Mouse (Mus musculus): ENCODE measurements around the gene Ncs1. TPM values are rescaled to one million over a fixed set of nuclear protein-coding genes. Genes with fewer than 3 reads are reported as not detected.

Ncs1 gene
- polyA plus RNA-seq, 1 experiment = 0.26 TPM

DNA sequence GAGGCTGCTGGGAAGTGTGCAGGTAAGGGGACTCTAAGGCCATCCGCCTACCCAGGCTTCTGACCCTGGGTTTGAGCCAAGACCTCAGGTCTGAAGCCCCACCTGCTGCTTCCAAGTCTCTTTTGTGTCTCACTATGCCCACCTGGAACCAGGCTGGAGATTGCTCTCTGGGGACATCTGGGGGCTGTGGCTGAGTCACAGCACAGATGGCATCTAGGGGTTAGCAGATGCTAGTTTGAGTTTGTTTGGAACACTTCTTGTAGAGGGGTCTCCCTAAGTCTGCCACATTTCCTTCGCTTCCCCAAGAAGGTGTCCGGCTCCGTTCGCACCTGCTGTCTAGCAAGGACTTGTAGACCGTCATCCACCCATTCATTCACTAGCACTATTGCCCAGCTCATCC, 23.6 kb downstream of the Ncs1 start:
- Histone ChIP-seq H3K9me3 (peaks cover 8% of the 10 kb centered on the region), H3K4me3 (replicated peaks) (no peak overlapping the region), H3K27me3 (replicated peaks) (peaks cover 79% of the 10 kb centered on the region), H3K36me3 (replicated peaks; ENCODE audit: low read length) (no peaks in the 10 kb centered on the region), H3K4me1 (no peaks in the 10 kb centered on the region)
- TF ChIP-seq FLI1 (IDR thresholded peaks at IDR 0.05; ENCODE audit: low read length) = no peak
- no peak for TF ChIP-seq GATA1 (IDR thresholded peaks at IDR 0.05; ENCODE audit: borderline replicate concordance, low read length)

DNA sequence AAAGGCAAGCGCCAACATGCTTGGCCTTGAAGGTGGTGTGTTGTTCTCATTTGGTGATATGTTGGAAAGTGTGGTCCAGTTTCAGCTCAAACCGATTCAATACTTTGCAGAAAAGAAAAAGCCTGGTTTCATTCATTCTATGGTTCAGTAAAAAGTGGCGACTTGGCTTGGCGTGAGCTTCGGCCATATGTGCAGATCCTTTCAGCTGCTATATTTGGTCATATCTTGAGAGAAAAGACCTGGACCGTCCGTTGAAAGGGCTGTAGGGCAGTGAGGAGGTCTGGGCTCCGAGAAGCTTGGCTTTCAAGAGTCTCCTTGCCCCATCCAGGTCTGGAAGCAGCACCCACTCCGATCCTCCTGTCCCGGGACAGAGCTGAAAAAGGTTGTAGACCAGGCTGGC, 24.2 kb downstream of the Ncs1 start:
- no peak for TF ChIP-seq GATA1 (IDR thresholded peaks at IDR 0.05; ENCODE audit: borderline replicate concordance, low read length)
- no peak for TF ChIP-seq FLI1 (IDR thresholded peaks at IDR 0.05; ENCODE audit: low read length)
- peaks cover 8% of the 10 kb centered on the region for H3K9me3 ChIP-seq
- H3K36me3 ChIP-seq (replicated peaks; ENCODE audit: low read length) = no peaks in the 10 kb centered on the region
- H3K4me3 ChIP-seq (replicated peaks) = no peak overlapping the region
- H3K27me3 ChIP-seq (replicated peaks) = peaks cover 73% of the 10 kb centered on the region
- H3K4me1 ChIP-seq = no peaks in the 10 kb centered on the region

DNA sequence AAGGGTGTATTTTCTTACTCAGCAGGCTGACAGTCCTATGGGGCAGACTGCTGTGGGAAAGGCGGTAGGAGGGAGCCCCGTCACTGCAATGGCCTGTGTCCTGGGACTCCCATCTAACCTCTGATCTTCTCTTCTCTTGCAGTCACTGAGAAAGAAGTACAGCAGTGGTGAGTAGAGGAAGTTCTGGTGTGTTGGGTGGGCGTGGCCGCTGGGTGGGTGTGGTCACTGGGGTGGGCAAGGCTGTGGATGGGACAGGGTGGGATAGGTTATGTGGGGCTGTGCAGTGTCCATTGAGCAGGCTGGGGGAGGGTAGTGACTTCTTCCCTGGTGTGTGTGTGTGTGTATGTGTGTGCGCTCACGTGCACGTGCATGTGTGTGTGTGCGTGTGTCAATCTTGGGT, 24.8 kb downstream of the Ncs1 start:
- Histone ChIP-seq H3K27me3 (replicated peaks) (peaks cover 73% of the 10 kb centered on the region), H3K9me3 (peaks cover 8% of the 10 kb centered on the region), H3K4me1 (no peaks in the 10 kb centered on the region), H3K36me3 (replicated peaks; ENCODE audit: low read length) (no peaks in the 10 kb centered on the region), H3K4me3 (replicated peaks) (no peak overlapping the region)
- TF ChIP-seq GATA1 (IDR thresholded peaks at IDR 0.05; ENCODE audit: borderline replicate concordance, low read length) (no peak), FLI1 (IDR thresholded peaks at IDR 0.05; ENCODE audit: low read length) (no peak)

DNA sequence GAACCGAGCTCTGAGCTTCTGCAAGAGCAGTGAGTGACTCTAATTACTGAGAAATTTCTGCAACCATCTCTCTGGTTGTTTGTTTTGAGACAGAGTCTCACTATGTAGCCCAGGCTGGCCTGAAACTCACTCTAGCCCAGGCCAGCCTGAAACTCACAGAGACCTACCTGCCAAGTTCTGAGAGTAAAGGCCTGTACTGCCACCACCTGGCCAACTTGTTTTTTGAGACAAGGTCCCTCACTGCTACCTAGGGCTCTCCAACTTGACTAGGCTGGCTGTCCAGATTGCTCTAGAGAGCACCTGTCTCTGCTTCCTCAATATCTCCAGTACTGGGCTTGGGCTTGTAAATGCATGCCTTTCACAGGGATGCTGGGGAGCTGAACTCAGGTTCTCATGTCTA, 25.4 kb downstream of the Ncs1 start:
- TF ChIP-seq GATA1 (IDR thresholded peaks at IDR 0.05; ENCODE audit: borderline replicate concordance, low read length) (no peak), FLI1 (IDR thresholded peaks at IDR 0.05; ENCODE audit: low read length) (no peak)
- H3K9me3 ChIP-seq = peaks cover 8% of the 10 kb centered on the region
- H3K4me3 ChIP-seq (replicated peaks) = no peak overlapping the region
- no peaks in the 10 kb centered on the region for H3K4me1 ChIP-seq
- no peaks in the 10 kb centered on the region for H3K36me3 ChIP-seq (replicated peaks; ENCODE audit: low read length)
- peaks cover 75% of the 10 kb centered on the region for H3K27me3 ChIP-seq (replicated peaks)

DNA sequence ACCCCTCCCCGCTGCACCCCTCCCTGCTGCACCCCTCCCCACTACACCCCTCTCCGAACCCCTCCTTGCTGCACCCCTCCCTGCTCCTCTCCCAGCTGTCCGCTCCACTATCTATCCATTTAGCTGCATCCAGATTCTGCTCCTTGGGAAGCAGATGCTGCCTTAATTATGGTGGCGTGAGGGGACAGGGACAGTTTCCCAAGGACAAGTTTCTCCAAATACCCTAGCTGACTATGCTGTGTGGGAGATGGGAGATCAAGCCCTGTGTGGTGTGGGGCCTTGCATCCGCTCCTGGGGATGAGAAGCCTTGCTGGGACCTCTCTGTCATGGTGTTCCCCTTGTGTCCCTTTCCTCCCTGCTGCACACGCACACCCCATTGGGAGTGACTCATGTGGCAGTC, 29.4 kb downstream of the Ncs1 start:
- Histone ChIP-seq H3K9me3 (no peaks in the 10 kb centered on the region), H3K4me3 (replicated peaks) (no peak overlapping the region), H3K4me1 (no peaks in the 10 kb centered on the region), H3K36me3 (replicated peaks; ENCODE audit: low read length) (no peaks in the 10 kb centered on the region), H3K27me3 (replicated peaks) (peaks cover 82% of the 10 kb centered on the region)
- TF ChIP-seq FLI1 (IDR thresholded peaks at IDR 0.05; ENCODE audit: low read length) (no peak), GATA1 (IDR thresholded peaks at IDR 0.05; ENCODE audit: borderline replicate concordance, low read length) (no peak)

DNA sequence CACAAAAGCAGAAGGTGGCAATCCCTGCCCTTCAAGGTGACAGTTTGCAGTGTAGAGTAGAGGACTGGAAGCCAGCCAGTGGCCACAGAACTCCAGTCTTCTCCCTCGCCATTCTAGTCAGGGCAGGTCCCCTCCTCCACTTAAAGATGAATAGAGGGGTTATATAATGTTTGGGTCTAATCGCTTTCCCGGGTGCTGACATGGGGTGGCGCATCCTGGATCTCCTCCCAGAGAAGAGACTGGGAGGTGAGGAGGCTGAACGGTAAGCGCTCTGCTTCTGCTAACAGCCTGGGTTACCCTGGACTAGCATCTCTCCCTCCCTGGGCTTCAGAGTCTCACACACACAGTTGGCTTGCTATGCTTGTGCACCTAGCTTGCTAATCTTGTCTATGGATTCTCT, 32.2 kb downstream of the Ncs1 start:
- H3K36me3 ChIP-seq (replicated peaks; ENCODE audit: low read length) = no peaks in the 10 kb centered on the region
- H3K27me3 ChIP-seq (replicated peaks) = peaks cover 81% of the 10 kb centered on the region

DNA sequence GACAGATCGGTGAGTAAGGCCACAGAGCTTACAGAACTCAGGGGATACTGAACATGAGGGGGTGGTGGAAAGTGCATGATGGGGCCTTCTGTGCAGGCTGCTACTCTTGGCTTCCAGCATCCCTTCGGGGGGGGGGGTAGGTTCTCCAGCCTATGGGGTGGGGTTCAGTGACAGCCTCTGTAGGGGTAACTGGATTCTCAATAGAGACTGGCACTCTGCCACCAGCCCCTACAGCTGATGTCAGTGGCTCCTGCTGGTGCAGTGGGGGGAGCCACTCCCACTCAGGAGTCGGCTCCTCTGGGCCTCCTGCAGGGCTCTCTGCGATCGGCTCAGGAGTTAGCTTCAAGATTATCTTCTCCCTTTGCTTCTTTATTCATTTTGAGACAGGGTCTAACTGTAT, 32.9 kb downstream of the Ncs1 start:
- TF ChIP-seq GATA1 (IDR thresholded peaks at IDR 0.05; ENCODE audit: borderline replicate concordance, low read length) (no peak), FLI1 (IDR thresholded peaks at IDR 0.05; ENCODE audit: low read length) (no peak)
- H3K36me3 ChIP-seq (replicated peaks; ENCODE audit: low read length) = no peaks in the 10 kb centered on the region
- no peaks in the 10 kb centered on the region for H3K4me1 ChIP-seq
- no peaks in the 10 kb centered on the region for H3K9me3 ChIP-seq
- peaks cover 78% of the 10 kb centered on the region for H3K27me3 ChIP-seq (replicated peaks)
- H3K4me3 ChIP-seq (replicated peaks) = no peak overlapping the region

More for the DNA sequence above, 32.2 kb downstream of the Ncs1 start:
- Histone ChIP-seq H3K9me3 (no peaks in the 10 kb centered on the region), H3K4me3 (replicated peaks) (no peak overlapping the region), H3K4me1 (no peaks in the 10 kb centered on the region)
- TF ChIP-seq GATA1 (IDR thresholded peaks at IDR 0.05; ENCODE audit: borderline replicate concordance, low read length) (no peak), FLI1 (IDR thresholded peaks at IDR 0.05; ENCODE audit: low read length) (no peak)

DNA sequence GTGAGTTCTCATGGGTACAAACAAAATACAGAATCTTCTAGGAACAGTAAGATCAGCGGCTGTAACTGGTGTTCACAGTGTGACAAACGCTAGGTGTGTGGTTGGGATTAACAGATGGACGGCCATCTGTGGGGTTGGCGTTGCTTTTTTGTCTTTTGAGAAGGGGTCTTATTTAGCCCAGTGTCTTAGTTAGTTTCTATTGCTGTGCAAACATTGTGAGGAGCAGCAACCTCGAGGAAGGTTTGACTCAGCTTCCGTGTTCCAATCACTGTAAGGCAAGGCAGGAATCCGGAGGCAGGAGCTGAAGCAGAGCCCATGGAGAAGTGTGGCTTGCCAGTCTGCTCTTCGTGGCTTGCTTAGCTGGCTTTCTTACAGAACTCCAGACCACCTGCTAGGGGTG, 35.5 kb downstream of the Ncs1 start:
- H3K4me3 ChIP-seq (replicated peaks) = no peak overlapping the region

DNA sequence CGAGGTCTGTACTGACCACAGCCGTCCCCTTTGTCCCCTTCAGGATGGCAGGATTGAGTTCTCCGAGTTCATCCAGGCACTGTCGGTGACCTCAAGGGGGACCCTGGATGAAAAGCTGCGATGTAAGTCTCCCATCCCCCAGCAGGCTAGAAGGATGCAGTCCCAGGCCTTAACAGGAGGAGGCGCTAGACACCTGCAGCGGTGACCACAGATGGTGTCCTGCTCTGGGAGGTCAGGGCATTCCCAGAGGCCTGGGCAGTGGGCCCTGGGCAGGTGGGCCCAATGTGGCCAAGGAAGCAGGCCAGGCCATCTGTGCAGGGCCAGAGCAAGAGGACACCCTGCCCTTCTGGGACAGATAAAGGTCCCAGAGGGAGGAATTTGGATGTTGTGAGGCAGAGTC, 36.6 kb downstream of the Ncs1 start:
- Histone ChIP-seq H3K27me3 (replicated peaks) (peaks cover 75% of the 10 kb centered on the region), H3K4me1 (no peaks in the 10 kb centered on the region), H3K9me3 (no peaks in the 10 kb centered on the region), H3K36me3 (replicated peaks; ENCODE audit: low read length) (no peaks in the 10 kb centered on the region), H3K4me3 (replicated peaks) (no peak overlapping the region)
- TF ChIP-seq FLI1 (IDR thresholded peaks at IDR 0.05; ENCODE audit: low read length) = no peak
- no peak for TF ChIP-seq GATA1 (IDR thresholded peaks at IDR 0.05; ENCODE audit: borderline replicate concordance, low read length)

More for the DNA sequence above, 35.5 kb downstream of the Ncs1 start:
- Histone ChIP-seq H3K27me3 (replicated peaks) (peaks cover 78% of the 10 kb centered on the region), H3K9me3 (no peaks in the 10 kb centered on the region), H3K4me1 (no peaks in the 10 kb centered on the region), H3K36me3 (replicated peaks; ENCODE audit: low read length) (no peaks in the 10 kb centered on the region)
- TF ChIP-seq FLI1 (IDR thresholded peaks at IDR 0.05; ENCODE audit: low read length) = no peak
- TF ChIP-seq GATA1 (IDR thresholded peaks at IDR 0.05; ENCODE audit: borderline replicate concordance, low read length) = no peak

DNA sequence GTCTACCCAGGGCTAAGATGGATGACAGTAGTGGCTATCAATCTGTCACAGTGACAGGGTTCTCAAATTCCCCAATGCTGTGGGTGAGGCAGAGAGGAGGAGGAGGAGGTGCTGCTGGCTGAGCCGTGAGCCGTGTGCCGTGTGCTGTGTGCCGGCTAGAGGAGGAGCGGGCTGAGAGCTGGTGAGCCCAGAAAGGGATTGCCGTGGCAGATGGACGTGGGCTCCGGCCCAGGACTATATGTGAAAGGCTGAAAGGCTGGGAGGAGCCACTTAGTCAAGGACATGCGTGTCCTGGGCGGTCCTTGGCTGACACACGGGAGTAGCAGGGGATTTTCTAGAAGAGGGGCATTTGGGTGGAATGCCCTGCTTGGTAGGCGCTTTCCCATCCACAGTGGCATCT, 37.3 kb downstream of the Ncs1 start:
- Histone ChIP-seq H3K9me3 (no peaks in the 10 kb centered on the region), H3K4me1 (no peaks in the 10 kb centered on the region), H3K4me3 (replicated peaks) (no peak overlapping the region), H3K36me3 (replicated peaks; ENCODE audit: low read length) (no peaks in the 10 kb centered on the region), H3K27me3 (replicated peaks) (peaks cover 69% of the 10 kb centered on the region)
- TF ChIP-seq GATA1 (IDR thresholded peaks at IDR 0.05; ENCODE audit: borderline replicate concordance, low read length) (no peak), FLI1 (IDR thresholded peaks at IDR 0.05; ENCODE audit: low read length) (no peak)

DNA sequence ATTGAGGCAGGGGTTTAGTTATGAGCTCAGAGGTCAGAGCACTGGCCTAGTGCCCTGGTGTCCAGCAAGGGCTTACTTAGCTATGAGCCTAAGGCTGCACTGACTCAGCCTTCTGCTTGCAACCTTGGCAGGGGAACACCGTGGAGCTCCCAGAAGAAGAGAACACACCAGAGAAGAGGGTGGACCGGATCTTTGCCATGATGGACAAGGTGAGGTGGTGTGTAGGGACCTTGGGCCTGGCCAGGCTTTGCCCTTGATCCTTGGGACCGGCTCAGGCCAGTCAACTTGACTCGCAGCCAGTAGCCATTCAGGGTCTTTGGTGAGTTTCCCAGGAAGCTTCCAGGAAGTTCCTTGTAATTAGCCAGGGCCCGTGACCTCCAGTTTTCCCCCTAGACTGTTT, 38.9 kb downstream of the Ncs1 start:
- no peaks in the 10 kb centered on the region for H3K36me3 ChIP-seq (replicated peaks; ENCODE audit: low read length)
- H3K27me3 ChIP-seq (replicated peaks) = peaks cover 61% of the 10 kb centered on the region
- no peaks in the 10 kb centered on the region for H3K9me3 ChIP-seq
- H3K4me3 ChIP-seq (replicated peaks) = no peak overlapping the region
- no peak for TF ChIP-seq GATA1 (IDR thresholded peaks at IDR 0.05; ENCODE audit: borderline replicate concordance, low read length)
- no peak for TF ChIP-seq FLI1 (IDR thresholded peaks at IDR 0.05; ENCODE audit: low read length)
- no peaks in the 10 kb centered on the region for H3K4me1 ChIP-seq
